In the genomic region with DNA sequence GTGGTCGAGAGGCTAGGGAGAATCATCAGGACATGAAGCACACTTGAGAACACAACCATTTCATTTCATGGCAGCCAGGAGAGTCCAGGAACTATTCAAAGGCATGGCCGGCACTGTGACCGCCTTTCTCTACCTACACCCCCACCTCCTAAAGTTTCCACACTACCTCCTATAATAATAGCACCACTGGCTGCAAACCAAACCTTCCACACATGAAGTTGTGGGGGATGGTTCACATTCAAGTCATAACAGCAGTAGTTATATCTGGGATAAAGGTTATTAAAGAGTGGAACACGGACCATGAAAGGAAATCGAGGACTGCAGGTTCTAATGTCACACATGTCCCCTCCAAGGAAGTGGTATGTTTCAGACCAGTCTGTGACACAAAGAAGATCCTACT, we compare ENCODE assay signal across 16 mouse cellular contexts.
DNase-seq lines count a peak whose midpoint lies in the region; ATAC-seq lines count a peak whose summit lies in the region.
"Had no signal": no experiment of that assay in that cellular context is flagged by ENCODE, and none has a peak within 500 bp of the region (broad histone marks: within the 10 kb centered on the region; RNA-seq: fewer than 3 reads in every experiment).

No protein-coding gene starts in this region.

- H3K4me1 ChIP-seq in hindbrain, embryonic 14.5 days (replicated peaks; ENCODE audit: control insufficient read depth, insufficient read depth, low read length), result peaks cover 12% of the 10 kb centered on the region; the same call in 1 of the 2 replicates
- peaks cover 11% of the 10 kb centered on the region for H3K4me1 ChIP-seq in hindbrain, embryonic 16.5 days (ENCODE audit: control insufficient read depth, insufficient read depth, low read depth, low read length)
- peaks cover 17% of the 10 kb centered on the region for H3K4me1 ChIP-seq in midbrain, embryonic 10.5 days
- peaks cover 15% of the 10 kb centered on the region for H3K4me1 ChIP-seq in midbrain, embryonic 14.5 days (ENCODE audit: control insufficient read depth, insufficient read depth, low read length)
- H3K4me1 ChIP-seq in midbrain, embryonic 13.5 days (replicated peaks), result peaks cover 15% of the 10 kb centered on the region
- H3K4me1 ChIP-seq: embryonic facial prominence, embryonic 12.5 days; heart, embryonic 12.5 days had no signal

- no peak overlapping the region for H3K9ac ChIP-seq in hindbrain, embryonic 14.5 days
- no peak overlapping the region for H3K9ac ChIP-seq in hindbrain, embryonic 16.5 days (ENCODE audit: low read depth, low read length)
- H3K9ac ChIP-seq in midbrain, embryonic 14.5 days (replicated peaks; ENCODE audit: low read length), result no peak overlapping the region
- H3K9ac ChIP-seq in midbrain, embryonic 13.5 days (replicated peaks), result no peak overlapping the region
- H3K9ac ChIP-seq: embryonic facial prominence, embryonic 12.5 days; forebrain, embryonic 12.5 days; heart, embryonic 12.5 days had no signal

- no peaks in the 10 kb centered on the region for H3K36me3 ChIP-seq in hindbrain, embryonic 14.5 days (replicated peaks; ENCODE audit: control insufficient read depth, insufficient read depth)
- H3K36me3 ChIP-seq in hindbrain, embryonic 16.5 days (ENCODE audit: control insufficient read depth, insufficient read depth, low read length), result no peaks in the 10 kb centered on the region
- no peaks in the 10 kb centered on the region for H3K36me3 ChIP-seq in midbrain, embryonic 10.5 days
- no peaks in the 10 kb centered on the region for H3K36me3 ChIP-seq in midbrain, embryonic 14.5 days (ENCODE audit: control insufficient read depth, insufficient read depth, low read length)
- H3K36me3 ChIP-seq in macrophage (ENCODE audit: inconsistent target), result no peaks in the 10 kb centered on the region
- no peaks in the 10 kb centered on the region for H3K36me3 ChIP-seq in midbrain, embryonic 13.5 days
- H3K36me3 ChIP-seq: embryonic facial prominence, embryonic 12.5 days; forebrain, embryonic 12.5 days; heart, embryonic 12.5 days had no signal

- WGBS in hindbrain, embryonic 14.5 days, result 91% methylated on average over 5 of the region's 5 CpGs
- WGBS in hindbrain, embryonic 16.5 days, result 89% methylated on average over 5 of the region's 5 CpGs
- 94% methylated on average over 5 of the region's 5 CpGs for WGBS in midbrain, embryonic 10.5 days
- WGBS in midbrain, embryonic 14.5 days, result 92% methylated on average over 5 of the region's 5 CpGs
- WGBS in macrophage (ENCODE audit: missing documents), result 88% methylated on average over 5 of the region's 5 CpGs
- WGBS in midbrain, embryonic 13.5 days, result 86% methylated on average over 5 of the region's 5 CpGs

- no peak overlapping the region for H3K4me3 ChIP-seq in hindbrain, embryonic 14.5 days (replicated peaks; ENCODE audit: low read length)
- H3K4me3 ChIP-seq in hindbrain, embryonic 16.5 days (ENCODE audit: low read length), result no peak overlapping the region
- H3K4me3 ChIP-seq in midbrain, embryonic 10.5 days, result no peak overlapping the region
- no peak overlapping the region for H3K4me3 ChIP-seq in midbrain, embryonic 14.5 days (replicated peaks; ENCODE audit: low read depth, low read length)
- H3K4me3 ChIP-seq in macrophage (ENCODE audit: inconsistent target), result no peak overlapping the region
- no peak overlapping the region for H3K4me3 ChIP-seq in midbrain, embryonic 13.5 days (replicated peaks)
- H3K4me3 ChIP-seq: embryonic facial prominence, embryonic 12.5 days; forebrain, embryonic 12.5 days; heart, embryonic 12.5 days had no signal

- no peaks in the 10 kb centered on the region for H3K9me3 ChIP-seq in hindbrain, embryonic 14.5 days (ENCODE audit: control insufficient read depth, low read length)
- no peaks in the 10 kb centered on the region for H3K9me3 ChIP-seq in hindbrain, embryonic 16.5 days (ENCODE audit: control insufficient read depth, low read length)
- no peaks in the 10 kb centered on the region for H3K9me3 ChIP-seq in midbrain, embryonic 10.5 days (replicated peaks)
- no peaks in the 10 kb centered on the region for H3K9me3 ChIP-seq in midbrain, embryonic 14.5 days (ENCODE audit: control insufficient read depth, low read length)
- H3K9me3 ChIP-seq in midbrain, embryonic 13.5 days, result no peaks in the 10 kb centered on the region
- H3K9me3 ChIP-seq: embryonic facial prominence, embryonic 12.5 days; forebrain, embryonic 12.5 days; heart, embryonic 12.5 days had no signal

- H3K4me2 ChIP-seq in hindbrain, embryonic 14.5 days (replicated peaks), result no peak overlapping the region
- H3K4me2 ChIP-seq in hindbrain, embryonic 16.5 days (ENCODE audit: low read length), result no peak overlapping the region
- H3K4me2 ChIP-seq in midbrain, embryonic 14.5 days (ENCODE audit: low read length), result no peak overlapping the region
- H3K4me2 ChIP-seq in midbrain, embryonic 13.5 days (replicated peaks), result 0 out of 2 replicates have a peak overlapping the region, but pooled peaks have one; percentile 30
- H3K4me2 ChIP-seq: embryonic facial prominence, embryonic 12.5 days; forebrain, embryonic 12.5 days; heart, embryonic 12.5 days had no signal

- no peaks in the 10 kb centered on the region for H3K27me3 ChIP-seq in hindbrain, embryonic 14.5 days (ENCODE audit: control insufficient read depth, insufficient read depth, low read length)
- no peaks in the 10 kb centered on the region for H3K27me3 ChIP-seq in hindbrain, embryonic 16.5 days (replicated peaks; ENCODE audit: control insufficient read depth, insufficient read depth, low read length)
- H3K27me3 ChIP-seq in midbrain, embryonic 10.5 days (ENCODE audit: low read depth, poor library complexity, severe bottlenecking), result no peaks in the 10 kb centered on the region
- no peaks in the 10 kb centered on the region for H3K27me3 ChIP-seq in midbrain, embryonic 14.5 days (ENCODE audit: control insufficient read depth, insufficient read depth, low read length)
- H3K27me3 ChIP-seq in midbrain, embryonic 13.5 days, result no peaks in the 10 kb centered on the region
- H3K27me3 ChIP-seq: embryonic facial prominence, embryonic 12.5 days; forebrain, embryonic 12.5 days had no signal

- no peak for ATAC-seq in hindbrain, embryonic 14.5 days (ENCODE audit: low FRiP score)
- no peak for ATAC-seq in hindbrain, embryonic 16.5 days
- ATAC-seq in midbrain, embryonic 14.5 days (ENCODE audit: low FRiP score, low TSS enrichment), result no peak
- ATAC-seq in midbrain, embryonic 13.5 days, result no peak

- H3K79me2 ChIP-seq in macrophage (ENCODE audit: inconsistent target), result peaks cover 80% of the 10 kb centered on the region

- DNase-seq in hindbrain, embryonic 14.5 days (ENCODE audit: low spot score), result no peak
- DNase-seq in midbrain, embryonic 10.5 days (ENCODE audit: low spot score), result no peak
- DNase-seq in midbrain, embryonic 14.5 days, result no peak
- DNase-seq in Muller cell, postnatal 12 days (ENCODE audit: inconsistent ontology term), result no peak
- no peak for DNase-seq in ovary, postnatal 14 days (ENCODE audit: low spot score)
- DNase-seq: adrenal gland, adult 8-10 months; adrenal gland, postnatal 36 days; cerebellum, adult 11 months; cerebellum, adult 8-10 months; gastrocnemius, postnatal 10 days had no signal

- H3K27ac ChIP-seq in hindbrain, embryonic 14.5 days, result peak overlapping the region; percentile 52
- H3K27ac ChIP-seq in hindbrain, embryonic 16.5 days (ENCODE audit: low read depth, low read length), result no peak overlapping the region
- H3K27ac ChIP-seq in midbrain, embryonic 10.5 days (replicated peaks), result peak overlapping the region; percentile 76
- no peak overlapping the region for H3K27ac ChIP-seq in midbrain, embryonic 14.5 days (replicated peaks; ENCODE audit: low read depth, low read length)
- 0 out of 2 replicates have a peak overlapping the region, but pooled peaks have one; percentile 17 for H3K27ac ChIP-seq in macrophage
- H3K27ac ChIP-seq in midbrain, embryonic 13.5 days, result peak overlapping the region; percentile 55
- H3K27ac ChIP-seq: embryonic facial prominence, embryonic 12.5 days; forebrain, embryonic 12.5 days had no signal

Comparison
In these comparisons a context has a peak if more than half of its experiments do, and no peak if none do; other contexts are left out.
1. H3K27ac ChIP-seq: peak in hindbrain, embryonic 14.5 days (single experiment), midbrain, embryonic 10.5 days (single experiment), macrophage (single experiment) and midbrain, embryonic 13.5 days (single experiment); none in hindbrain, embryonic 16.5 days (single experiment) and midbrain, embryonic 14.5 days (single experiment).